Mouse (Mus musculus) neural tube, embryonic 14.5 days (tissue): ENCODE measurements around the gene Mpp2. TPM values are rescaled to one million over a fixed set of nuclear protein-coding genes. Genes with fewer than 3 reads are reported as not detected.

Experiments used
- ATAC-seq: fragments of 200-750 bp; cut with Nextera tagmentation; 2 replicates; pipeline ENCODE4 v1.8.0; 2017; ENCODE audit warnings: low read depth, mild to moderate bottlenecking, moderate TSS enrichment, moderate library complexity
- H3K27ac ChIP-seq: fragments of 300-500 bp; sonication (generic); 2 replicates; pipeline ENCODE4 v1.5.1; 2014; ENCODE audit warnings: low read depth, mild to moderate bottlenecking, control low read depth, low read length, moderate library complexity, mixed read lengths
- H3K27me3 ChIP-seq: fragments of 300-500 bp; sonication (generic); 2 replicates; pipeline ENCODE4 v1.6.1; 2014; ENCODE audit warnings: low read length; ENCODE audit not compliant: control insufficient read depth, insufficient read depth
- H3K36me3 ChIP-seq: fragments of 300-500 bp; sonication (generic); 2 replicates; pipeline ENCODE4 v1.6.1; 2014; ENCODE audit warnings: low read length, mixed read lengths; ENCODE audit not compliant: control insufficient read depth, insufficient read depth
- H3K4me1 ChIP-seq: fragments of 300-500 bp; sonication (generic); 2 replicates; pipeline ENCODE4 v1.6.1; 2014; ENCODE audit warnings: low read length; ENCODE audit not compliant: control insufficient read depth, insufficient read depth
- H3K4me2 ChIP-seq: fragments of 300-500 bp; sonication (generic); 2 replicates; pipeline ENCODE4 v1.6.1; 2014; ENCODE audit warnings: mild to moderate bottlenecking, low read depth, low read length, control low read depth
- H3K4me3 ChIP-seq: fragments of 300-500 bp; sonication (generic); 2 replicates; pipeline ENCODE4 v1.5.1; 2014; ENCODE audit warnings: low read depth, low read length, control low read depth, mixed read lengths
- H3K9ac ChIP-seq: fragments of 300-500 bp; sonication (generic); replicated peaks from 2 replicates; pipeline ENCODE4 v1.6.1; 2014; ENCODE audit warnings: low read depth, mild to moderate bottlenecking, control low read depth, low read length, mixed read lengths
- H3K9me3 ChIP-seq: fragments of 300-500 bp; sonication (generic); 2 replicates; pipeline ENCODE4 v1.6.1; 2016; ENCODE audit warnings: low read length; ENCODE audit not compliant: control insufficient read depth
- WGBS: fragments of 180-500 bp; shearing (Covaris S2); extraction: QIAGEN DNeasy Blood & Tissue Kit; methylation state at CpG from one replicate; pipeline ENCODE4 v1.1.7; 2014; 5-methylcytosine and 5-hydroxymethylcytosine counted together
- polyA plus RNA-seq: library from polyadenylated mRNA; unstranded; fragments of >200 nt; fragmentation: Nextera tagmentation; extraction: Ambion mirVana; gene quantifications from 2 replicates; pipeline ENCODE4 v1.2.1, GENCODE M21; 2014

The Mpp2 gene
- polyA plus RNA-seq, 1 experiment from 2014 or later, result 25.7 TPM

DNA sequence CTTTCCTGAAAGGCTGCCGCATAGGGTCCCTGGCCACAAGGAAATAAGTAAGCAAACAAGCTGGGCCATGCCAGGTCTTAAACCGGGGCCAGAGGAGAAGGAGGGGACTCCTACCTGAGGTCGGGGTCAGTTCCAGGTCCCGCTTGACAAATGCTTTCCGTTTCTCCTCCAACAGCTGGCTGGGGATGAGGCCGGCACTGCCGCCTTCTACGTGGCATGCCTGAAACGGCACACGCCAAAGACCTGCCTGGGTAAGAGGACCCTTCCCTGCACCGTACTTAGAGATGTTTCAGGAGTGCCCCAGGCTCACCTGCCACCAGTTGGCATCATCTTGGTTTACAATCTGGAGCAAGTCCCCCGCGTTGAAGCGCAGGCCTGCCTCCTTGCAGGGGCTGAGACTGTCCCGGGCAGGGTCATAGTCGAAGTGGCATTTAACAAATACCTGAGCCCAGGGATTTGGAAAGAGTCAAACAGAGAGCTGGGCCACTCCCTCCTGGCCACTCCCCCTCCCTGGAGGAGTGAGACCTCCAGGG, 26.3 kb downstream of the Mpp2 start:
- H3K4me2 ChIP-seq, result no peak overlapping the region
- H3K9me3 ChIP-seq, result no peaks in the 10 kb centered on the region
- H3K4me1 ChIP-seq, result 0 out of 2 replicates have a peak, but pooled peaks cover 2% of the 10 kb centered on the region
- H3K36me3 ChIP-seq, result peaks cover 20% of the 10 kb centered on the region
- WGBS, result 30% methylated on average over 16 of the region's 16 CpGs
- H3K9ac ChIP-seq, result no peak overlapping the region
- no peak overlapping the region for H3K27ac ChIP-seq
- H3K27me3 ChIP-seq, result no peaks in the 10 kb centered on the region; the same call in 1 of the 2 replicates
- H3K4me3 ChIP-seq, result no peak overlapping the region
- ATAC-seq, result no peak

DNA sequence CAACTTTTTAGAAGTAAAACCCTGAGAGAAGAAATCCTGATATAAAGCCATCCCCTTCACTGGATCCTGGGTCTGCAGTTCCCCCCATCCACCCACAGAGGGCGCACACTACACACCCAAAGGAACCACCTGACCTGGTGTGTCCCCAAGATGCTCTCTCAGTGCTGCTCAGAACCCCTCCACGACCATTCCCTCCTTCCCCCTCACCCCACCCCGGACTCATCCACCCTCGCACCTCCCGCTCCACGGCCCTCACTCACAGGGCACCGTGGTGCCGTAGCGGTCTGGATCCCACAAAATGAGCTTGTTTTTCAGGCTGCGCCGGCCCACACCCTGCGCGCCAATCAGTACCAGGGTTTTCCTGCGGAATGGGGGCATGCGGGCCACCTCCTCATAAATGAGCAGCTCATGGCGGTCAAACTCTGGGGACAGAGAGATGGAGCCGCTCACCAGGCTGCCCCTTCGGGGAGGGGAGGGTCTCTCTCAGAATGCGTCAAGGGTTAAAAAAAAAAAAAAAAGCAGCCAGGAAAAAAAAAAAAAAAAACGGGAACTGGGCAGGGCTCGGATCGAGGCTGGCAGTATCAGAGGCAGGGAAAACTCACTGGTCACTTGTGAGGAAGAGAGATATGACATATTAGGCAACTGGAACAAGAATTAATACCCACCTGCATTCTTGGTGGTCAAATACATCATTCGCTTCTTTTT, 26.9 kb downstream of the Mpp2 start:
- ATAC-seq, result peak; percentile 76
- Histone ChIP-seq H3K27ac (no peak overlapping the region), H3K4me2 (peak overlapping the region; percentile 77), H3K9ac (peak overlapping the region; percentile 41; the same call in 1 of the 2 replicates), H3K9me3 (no peaks in the 10 kb centered on the region), H3K4me1 (0 out of 2 replicates have a peak, but pooled peaks cover 2% of the 10 kb centered on the region), H3K36me3 (peaks cover 20% of the 10 kb centered on the region), H3K4me3 (peak overlapping the region; percentile 35), H3K27me3 (no peaks in the 10 kb centered on the region; the same call in 1 of the 2 replicates)
- 3% methylated on average over 23 of the region's 23 CpGs for WGBS

DNA sequence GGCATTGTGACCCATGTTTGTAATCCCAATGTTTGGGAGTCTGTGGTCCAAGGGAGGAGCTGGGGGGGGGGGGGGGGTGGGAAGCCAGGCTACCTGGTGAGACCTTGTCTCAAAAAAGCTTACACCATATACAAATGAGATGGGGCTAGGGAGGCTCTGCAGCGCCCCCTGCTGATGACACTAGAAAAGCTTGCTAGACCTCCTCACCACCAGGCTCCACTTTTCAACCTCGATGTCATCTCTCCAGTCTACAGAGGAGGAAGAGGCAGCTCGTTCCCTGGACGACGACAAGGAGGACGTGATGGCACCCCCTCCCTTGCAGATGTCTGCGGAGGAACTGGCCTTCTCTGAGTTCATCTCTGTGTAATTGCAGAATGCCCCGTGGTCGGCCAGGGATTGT, 34.5 kb downstream of the Mpp2 start:
- Histone ChIP-seq H3K4me3 (no peak overlapping the region), H3K9ac (no peak overlapping the region), H3K27me3 (no peaks in the 10 kb centered on the region), H3K9me3 (no peaks in the 10 kb centered on the region), H3K36me3 (peaks cover 5% of the 10 kb centered on the region; the same call in 1 of the 2 replicates), H3K4me1 (no peaks in the 10 kb centered on the region), H3K4me2 (no peak overlapping the region), H3K27ac (no peak overlapping the region)
- 25% methylated on average over 9 of the region's 9 CpGs for WGBS
- ATAC-seq, result no peak

DNA sequence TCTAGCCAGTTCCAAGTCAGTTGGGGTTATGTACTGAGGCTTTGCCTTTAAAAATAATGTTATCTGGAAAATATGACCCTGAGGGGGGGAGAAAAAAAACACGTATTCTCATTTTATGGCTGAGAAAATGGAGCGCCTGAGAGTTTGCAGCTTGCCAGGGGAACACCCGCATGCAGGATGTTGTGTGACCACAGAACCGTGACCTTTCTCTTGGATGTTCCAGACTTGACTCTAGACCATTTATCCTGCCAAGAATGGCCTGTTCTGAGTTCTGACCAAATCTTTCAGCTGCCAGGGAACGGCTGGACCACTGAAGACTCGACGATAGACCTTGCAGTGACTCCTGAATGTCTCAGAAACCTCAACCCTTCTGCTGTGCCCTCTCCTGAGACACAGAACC, 35.1 kb downstream of the Mpp2 start:
- H3K9me3 ChIP-seq, result no peaks in the 10 kb centered on the region
- no peak overlapping the region for H3K4me3 ChIP-seq
- no peaks in the 10 kb centered on the region for H3K4me1 ChIP-seq
- no peak for ATAC-seq
- no peaks in the 10 kb centered on the region for H3K27me3 ChIP-seq
- H3K9ac ChIP-seq, result no peak overlapping the region
- no peaks in the 10 kb centered on the region for H3K36me3 ChIP-seq
- H3K27ac ChIP-seq, result no peak overlapping the region
- 73% methylated on average over 7 of the region's 7 CpGs for WGBS
- no peak overlapping the region for H3K4me2 ChIP-seq

DNA sequence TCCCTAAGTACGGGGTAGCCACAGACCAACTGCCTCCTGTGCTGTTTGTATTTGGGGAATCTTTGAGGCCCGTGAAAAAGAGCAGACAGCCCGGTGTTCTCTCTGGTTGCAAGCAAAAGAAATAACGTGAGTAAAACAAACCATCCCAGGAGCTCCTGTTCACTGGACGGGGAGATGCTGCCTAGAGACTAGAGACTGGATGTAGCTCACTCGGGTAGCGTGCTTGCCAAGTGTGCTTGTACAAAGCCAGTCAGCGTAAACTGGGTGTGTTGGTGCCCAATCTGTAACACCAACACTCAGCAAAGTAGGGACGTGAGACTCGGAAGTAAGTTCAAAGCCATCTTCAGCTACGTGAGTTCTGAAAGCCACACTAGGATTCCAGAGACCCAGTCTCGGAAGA, 35.6 kb downstream of the Mpp2 start:
- Histone ChIP-seq H3K36me3 (no peaks in the 10 kb centered on the region), H3K4me3 (no peak overlapping the region), H3K27me3 (no peaks in the 10 kb centered on the region), H3K9ac (no peak overlapping the region), H3K4me2 (no peak overlapping the region), H3K9me3 (no peaks in the 10 kb centered on the region), H3K4me1 (no peaks in the 10 kb centered on the region), H3K27ac (no peak overlapping the region)
- ATAC-seq, result no peak
- 84% methylated on average over 12 of the region's 12 CpGs for WGBS

DNA sequence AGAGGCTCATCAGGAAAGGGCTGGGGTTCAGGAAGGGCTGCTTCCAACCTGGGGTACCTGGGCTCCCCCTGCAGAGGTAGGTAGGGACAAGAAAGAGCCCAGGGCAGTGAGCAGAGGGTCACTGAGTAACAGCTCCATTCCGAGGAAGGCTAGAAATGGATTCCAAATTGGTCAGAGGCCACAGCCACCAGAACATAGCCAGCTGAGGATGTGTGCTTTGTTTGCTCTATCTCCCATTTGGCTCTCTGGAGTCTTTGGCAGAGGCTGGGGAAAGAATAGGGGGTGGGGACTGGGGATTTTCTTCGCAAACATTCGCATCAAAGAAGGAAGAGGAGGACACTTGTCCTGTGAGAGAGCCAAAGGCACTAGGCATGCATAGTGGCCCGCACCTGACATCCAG, 36.4 kb downstream of the Mpp2 start:
- Histone ChIP-seq H3K9me3 (no peaks in the 10 kb centered on the region), H3K9ac (no peak overlapping the region), H3K4me2 (no peak overlapping the region), H3K27me3 (no peaks in the 10 kb centered on the region), H3K4me1 (no peaks in the 10 kb centered on the region), H3K27ac (no peak overlapping the region), H3K4me3 (no peak overlapping the region), H3K36me3 (no peaks in the 10 kb centered on the region)
- 50% methylated on average over 4 of the region's 4 CpGs for WGBS
- ATAC-seq, result no peak

DNA sequence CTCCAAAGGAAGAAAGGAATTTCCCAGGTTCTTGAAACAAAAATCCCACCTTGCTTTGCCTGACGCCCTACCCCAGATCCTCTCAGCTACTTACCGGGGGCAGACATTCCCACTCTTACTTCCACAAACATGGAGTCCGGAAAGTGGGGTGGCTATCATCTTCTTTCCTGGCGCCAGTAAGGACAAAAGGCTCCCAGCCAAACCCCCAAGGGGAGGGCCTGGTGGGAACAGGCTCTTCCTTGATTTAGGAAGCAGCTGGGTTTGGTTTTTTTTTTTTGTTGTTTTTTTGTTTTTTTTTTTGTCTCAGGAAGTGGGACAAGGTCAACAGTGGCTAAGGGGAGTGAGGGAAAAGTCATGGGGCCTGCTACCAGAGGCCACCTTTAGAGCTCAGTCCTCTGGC, 36.8 kb downstream of the Mpp2 start:
- no peak for ATAC-seq
- Histone ChIP-seq H3K4me2 (no peak overlapping the region), H3K36me3 (no peaks in the 10 kb centered on the region), H3K4me1 (no peaks in the 10 kb centered on the region), H3K27me3 (no peaks in the 10 kb centered on the region), H3K9me3 (no peaks in the 10 kb centered on the region), H3K27ac (no peak overlapping the region), H3K4me3 (no peak overlapping the region), H3K9ac (no peak overlapping the region)
- 74% methylated on average over 4 of the region's 4 CpGs for WGBS

DNA sequence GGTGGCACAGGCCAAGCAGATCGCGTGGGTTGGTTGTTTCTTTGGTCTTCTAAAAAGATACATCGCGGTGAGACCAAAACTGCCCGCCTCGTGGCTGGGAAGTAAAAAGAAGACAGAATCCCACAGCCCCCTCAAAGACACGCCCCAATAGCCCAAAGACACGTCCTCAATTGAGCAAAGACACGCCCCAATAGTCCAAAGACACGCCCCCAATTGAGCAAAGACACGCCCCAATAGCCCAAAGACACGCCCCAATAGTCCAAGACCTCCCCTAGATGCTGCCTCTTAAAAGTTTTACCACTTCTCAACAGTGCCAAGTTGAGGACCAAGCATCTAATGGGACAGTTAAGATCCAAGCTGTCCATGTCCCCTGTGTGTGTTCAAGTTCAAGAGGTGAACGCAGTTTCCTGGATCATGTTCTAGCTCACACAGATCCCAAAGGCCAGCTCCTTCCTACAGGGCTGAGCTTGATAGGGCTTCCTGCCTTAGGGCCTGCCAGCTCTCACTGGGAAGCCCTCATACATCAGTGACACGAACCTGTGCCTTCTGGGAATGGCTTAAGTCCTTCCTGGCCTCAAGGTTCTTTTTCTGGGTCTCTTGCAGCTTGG, 38.3 kb downstream of the Mpp2 start:
- Histone ChIP-seq H3K9me3 (peaks cover 3% of the 10 kb centered on the region; the same call in 1 of the 2 replicates), H3K4me1 (no peaks in the 10 kb centered on the region), H3K9ac (no peak overlapping the region), H3K4me3 (no peak overlapping the region), H3K4me2 (no peak overlapping the region), H3K27me3 (no peaks in the 10 kb centered on the region), H3K27ac (no peak overlapping the region), H3K36me3 (no peaks in the 10 kb centered on the region)
- no peak for ATAC-seq
- 55% methylated on average over 14 of the region's 14 CpGs for WGBS

DNA sequence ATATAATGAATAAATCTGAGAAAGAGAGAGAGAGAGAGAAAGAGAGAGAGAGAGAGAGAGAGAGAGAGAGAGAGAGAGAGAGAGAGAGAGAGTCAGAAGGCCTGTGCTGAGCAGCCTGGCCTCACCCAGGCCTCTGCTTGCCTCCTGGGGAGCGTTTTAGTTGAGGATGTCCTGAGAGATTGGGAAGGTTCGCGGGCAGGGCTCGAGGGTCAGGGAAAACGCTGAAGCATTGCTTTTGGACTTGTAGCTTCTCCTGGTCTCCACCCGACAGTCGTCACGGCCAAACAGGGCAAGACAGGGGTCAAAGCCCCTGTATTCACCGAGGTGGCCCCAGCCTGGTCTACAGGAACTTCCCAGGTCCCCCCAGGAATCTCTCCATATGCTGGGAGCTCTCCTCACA, 41.7 kb downstream of the Mpp2 start:
- no peaks in the 10 kb centered on the region for H3K4me1 ChIP-seq
- WGBS, result 87% methylated on average over 9 of the region's 9 CpGs
- no peak overlapping the region for H3K27ac ChIP-seq
- H3K4me3 ChIP-seq, result no peak overlapping the region
- H3K9ac ChIP-seq, result no peak overlapping the region
- peaks cover 3% of the 10 kb centered on the region; the same call in 1 of the 2 replicates for H3K9me3 ChIP-seq
- no peak for ATAC-seq
- no peak overlapping the region for H3K4me2 ChIP-seq
- H3K27me3 ChIP-seq, result no peaks in the 10 kb centered on the region
- no peaks in the 10 kb centered on the region for H3K36me3 ChIP-seq
